Mouse (Mus musculus): ENCODE results near the gene Gm5127. TPM values are rescaled to one million over a fixed set of nuclear protein-coding genes. Genes with fewer than 3 reads are reported as not detected.

Gm5127 gene
- total RNA-seq, 2 experiments from 2014 or later: 0.20 TPM; not detected in 1

GRCm38 (mm10) chrX:106634799-106635541 lies 52.0 kb downstream of the Gm5127 start:
- no peak overlapping the region for H3K27ac ChIP-seq
- DNase-seq (ENCODE audit: low spot score in 2 of 2): no peak
- no peak for TF ChIP-seq CTCF (conservative IDR thresholded peaks at IDR 0.05)
- no peak overlapping the region for H3K4me3 ChIP-seq

- Histone ChIP-seq H3K4me3 (no peak overlapping the region), H3K27ac (no peak overlapping the region)
- TF ChIP-seq CTCF (conservative IDR thresholded peaks at IDR 0.05): no peak
- no peak for DNase-seq (ENCODE audit: low spot score in 2 of 2)
Measured at GRCm38 (mm10) chrX:106662101-106662500, 79.1 kb downstream of the Gm5127 start.

- Histone ChIP-seq H3K4me3 (no peak overlapping the region), H3K27ac (no peak overlapping the region)
- no peak for TF ChIP-seq CTCF (conservative IDR thresholded peaks at IDR 0.05)
- DNase-seq (ENCODE audit: low spot score in 2 of 2): no peak
Measured at GRCm38 (mm10) chrX:106704590-106704989, 121.6 kb downstream of the Gm5127 start.

GRCm38 (mm10) chrX:106717160-106717559 lies 134.2 kb downstream of the Gm5127 start:
- no peak overlapping the region for H3K4me3 ChIP-seq
- DNase-seq (ENCODE audit: low spot score in 2 of 2): no peak
- TF ChIP-seq CTCF (conservative IDR thresholded peaks at IDR 0.05): peak; percentile 28; the same call in 1 of the 2 replicates
- H3K27ac ChIP-seq: no peak overlapping the region

GRCm38 (mm10) chrX:106742241-106742640 lies 159.3 kb downstream of the Gm5127 start:
- no peak for DNase-seq (ENCODE audit: low spot score in 2 of 2)
- H3K4me3 ChIP-seq: no peak overlapping the region
- H3K27ac ChIP-seq: no peak overlapping the region
- no peak for TF ChIP-seq CTCF (conservative IDR thresholded peaks at IDR 0.05)

GRCm38 (mm10) chrX:106755272-106755671 lies 172.3 kb downstream of the Gm5127 start:
- DNase-seq (ENCODE audit: low spot score in 2 of 2): no peak
- no peak overlapping the region for H3K27ac ChIP-seq
- H3K4me3 ChIP-seq: no peak overlapping the region
- no peak for TF ChIP-seq CTCF (conservative IDR thresholded peaks at IDR 0.05)

Small RNAs within 50 kb of the gene (microRNA-seq; reads per million reads assigned to microRNA genes)
- 0 reads per million in 2 experiments for gene Gm22102

Other genes starting within 250 kb of the Gm5127 start
- not detected for gene Fndc3c1, start 97.8 kb upstream of the Gm5127 start, total RNA-seq (2021)
- under 1 TPM; 0.15 to 0.77 TPM for gene Cysltr1, start 20.5 kb downstream of the Gm5127 start, total RNA-seq (2021)